Mouse (Mus musculus) CH12.LX (cell line): ENCODE data around the gene Ppp1r13l. TPM values are rescaled to one million over a fixed set of nuclear protein-coding genes. Genes with fewer than 3 reads are reported as not detected.

ENCODE experiments used
- DNase-seq: peaks from one replicate; pipeline ENCODE4 v3.0.0-alpha.2; 2013; ENCODE audit errors: extremely low read depth
- H3K27ac ChIP-seq: 2 replicates; pipeline ENCODE4 v1.5.1; 2012; ENCODE audit warnings: low read depth, mild to moderate bottlenecking, control low read depth, moderate library complexity; ENCODE audit not compliant: insufficient read depth
- H3K27me3 ChIP-seq: replicated peaks from 2 replicates; pipeline ENCODE3; 2012; ENCODE audit warnings: inconsistent platforms
- H3K36me3 ChIP-seq, 2 experiments: replicated peaks in 1 of 2; 2 replicates each; pipeline versions ENCODE3 to v1.6.1; 2012; ENCODE audit warnings: inconsistent platforms in 1 of 2, low read length in 1 of 2, mild to moderate bottlenecking in 1 of 2, mixed read lengths in 1 of 2, moderate library complexity in 1 of 2; ENCODE audit not compliant: control insufficient read depth in 1 of 2, insufficient read depth in 1 of 2
- H3K4me1 ChIP-seq, 2 experiments: 2 replicates each; pipeline ENCODE4 v1.6.1; 2012; ENCODE audit warnings: inconsistent platforms in 1 of 2, moderate library complexity in 1 of 2; ENCODE audit not compliant: insufficient read depth in 2 of 2, control insufficient read depth in 1 of 2
- H3K4me2 ChIP-seq: 2 replicates; pipeline ENCODE4 v1.6.1; 2012; ENCODE audit warnings: low read depth, mild to moderate bottlenecking, control low read depth; ENCODE audit not compliant: poor library complexity, insufficient read depth, severe bottlenecking
- H3K4me3 ChIP-seq, 3 experiments: fragments of 150-350 bp in 1 of 3; sonication (generic) in 1 of 3; replicated peaks in 1 of 3; 2 replicates each; pipeline versions ENCODE3 to v1.5.1; 2011 to 2012; ENCODE audit warnings: low read depth in 2 of 3, low read length in 2 of 3, mild to moderate bottlenecking in 2 of 3, moderate library complexity in 2 of 3, control low read depth in 1 of 3, improper control_type of control experiment in 1 of 3, inconsistent platforms in 1 of 3, mixed read lengths in 1 of 3; ENCODE audit not compliant: poor library complexity in 1 of 3
- H3K79me2 ChIP-seq: replicated peaks from 2 replicates; pipeline ENCODE4 v1.6.1; 2012; ENCODE audit warnings: mild to moderate bottlenecking, moderate library complexity; ENCODE audit not compliant: control insufficient read depth, poor library complexity, insufficient read depth, severe bottlenecking; ENCODE audit errors: extremely low read depth
- H3K9ac ChIP-seq: 2 replicates; pipeline ENCODE4 v1.6.1; 2012; ENCODE audit warnings: low read depth, mild to moderate bottlenecking, control low read depth, moderate library complexity; ENCODE audit not compliant: insufficient read depth
- H3K9me3 ChIP-seq: replicated peaks from 2 replicates; pipeline ENCODE3; 2012; ENCODE audit warnings: low read length, inconsistent platforms, mixed read lengths
- CHD1 ChIP-seq: IDR thresholded peaks from 2 replicates; pipeline ENCODE4 v1.6.1; 2012; ENCODE audit warnings: low read depth, low read length, improper control_type of control experiment, inconsistent platforms
- CHD2 ChIP-seq: IDR thresholded peaks from 2 replicates; pipeline ENCODE4 v1.6.1; 2011; ENCODE audit warnings: low read length, improper control_type of control experiment
- E2F4 ChIP-seq: IDR thresholded peaks from 2 replicates; pipeline ENCODE4 v1.6.1; 2011; ENCODE audit warnings: low read depth, low read length, improper control_type of control experiment; ENCODE audit not compliant: insufficient replicate concordance
- ETS1 ChIP-seq: conservative IDR thresholded peaks from 2 replicates; pipeline ENCODE4 v1.6.1; 2012; ENCODE audit warnings: low read depth, mild to moderate bottlenecking, inconsistent platforms, low read length, improper control_type of control experiment, moderate library complexity
- GABPA ChIP-seq: IDR thresholded peaks from 2 replicates; pipeline ENCODE4 v1.6.1; 2012; ENCODE audit warnings: low read depth, low read length, improper control_type of control experiment, inconsistent platforms; ENCODE audit not compliant: insufficient replicate concordance
- MAX ChIP-seq: IDR thresholded peaks from 2 replicates; pipeline ENCODE4 v1.6.1; 2011; ENCODE audit warnings: low read length, improper control_type of control experiment
- MXI1 ChIP-seq: IDR thresholded peaks from 2 replicates; pipeline ENCODE4 v1.6.1; 2011; ENCODE audit warnings: mild to moderate bottlenecking, low read depth, low read length, improper control_type of control experiment
- NELFE ChIP-seq: IDR thresholded peaks from 2 replicates; pipeline ENCODE4 v1.6.1; 2011; ENCODE audit warnings: low read depth, low read length, improper control_type of control experiment
- POLR2AphosphoS2 ChIP-seq: IDR thresholded peaks from 2 replicates; pipeline ENCODE4 v1.6.1; 2011; ENCODE audit warnings: low read depth, low read length, improper control_type of control experiment
- SIN3A ChIP-seq: IDR thresholded peaks from 2 replicates; pipeline ENCODE4 v1.6.1; 2012; ENCODE audit warnings: low read length, improper control_type of control experiment, inconsistent platforms
- TCF12 ChIP-seq: IDR thresholded peaks from 2 replicates; pipeline ENCODE4 v1.6.1; 2014; ENCODE audit warnings: low read depth, mild to moderate bottlenecking, inconsistent platforms, low read length, improper control_type of control experiment
- USF1 ChIP-seq: IDR thresholded peaks from 2 replicates; pipeline ENCODE4 v1.6.1; 2014; ENCODE audit warnings: low read depth, mild to moderate bottlenecking, inconsistent platforms, low read length, improper control_type of control experiment
- USF2 ChIP-seq: conservative IDR thresholded peaks from 2 replicates; pipeline ENCODE4 v1.6.1; 2011; ENCODE audit warnings: low read depth, low read length, improper control_type of control experiment
- ZKSCAN1 ChIP-seq: IDR thresholded peaks from 2 replicates; pipeline ENCODE4 v1.6.1; 2012; ENCODE audit warnings: low read depth, inconsistent platforms, low read length, improper control_type of control experiment, borderline replicate concordance
- ZMIZ1 ChIP-seq: IDR thresholded peaks from 2 replicates; pipeline ENCODE4 v1.6.1; 2012; ENCODE audit warnings: low read depth, mild to moderate bottlenecking, inconsistent platforms, low read length, improper control_type of control experiment
- dilution Hi-C: fragments of 300-500 bp; cut with MboI; formaldehyde crosslinking; loops from 2 replicates; pipeline ENCODE4 v1.14.3; 2020; ENCODE audit warnings: low sequenced_read_pairs; ENCODE audit not compliant: extremely low pct_unique_long_range_greater_than_20kb, extremely low pct_ligation_motif_present
- in situ Hi-C: fragments of 300-500 bp; cut with MboI; formaldehyde crosslinking; loops from 3 replicates; pipeline ENCODE4 v1.14.3; 2019; ENCODE audit warnings: low sequenced_read_pairs, low pct_ligation_motif_present, low pct_unique_long_range_greater_than_20kb, mixed read lengths
- polyA plus RNA-seq: library from polyadenylated mRNA; unstranded; fragments of >175 nt; gene quantifications from 2 replicates; pipeline ENCODE4 v1.2.1, GENCODE M21; 2012; ENCODE audit warnings: low read depth; ENCODE audit not compliant: insufficient read length
- total RNA-seq, 2 experiments: library from RNA; depleted of rRNA; stranded (reverse); fragments of 300-350 nt in 1 of 2; fragments of >200 nt in 1 of 2; gene quantifications; 2 replicates each; pipeline ENCODE4 v1.2.3; 2012 to 2014

The Ppp1r13l gene
- total and polyA plus RNA-seq, 3 experiments, result 0.11 to 1.3 (median 0.68) TPM

DNA sequence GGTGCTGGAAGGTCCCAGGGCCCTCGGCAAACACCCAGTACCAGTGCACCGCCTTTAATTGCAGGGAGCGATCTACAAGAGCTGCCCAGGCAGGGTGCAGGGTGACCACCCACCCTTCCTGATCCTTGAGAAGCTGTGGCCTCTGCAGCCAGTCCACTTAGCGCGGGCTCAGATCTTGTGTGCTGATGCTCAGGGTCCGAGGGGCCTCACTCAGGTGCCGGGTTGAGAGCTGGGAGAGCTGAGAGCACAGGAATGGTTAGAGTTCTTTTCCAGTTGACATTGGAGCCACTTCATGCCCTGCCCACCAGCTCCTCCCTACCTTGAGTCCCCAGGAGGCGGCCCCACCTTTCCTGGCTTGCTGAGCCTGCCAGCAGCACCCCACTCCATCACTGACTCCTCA, 34.9 kb downstream of the Ppp1r13l start:
- no peaks in the 10 kb centered on the region for H3K79me2 ChIP-seq
- H3K27me3 ChIP-seq, result peaks cover 4% of the 10 kb centered on the region
- H3K9me3 ChIP-seq, result no peaks in the 10 kb centered on the region
- H3K9ac ChIP-seq, result no peak overlapping the region
- peaks cover 62 to 72% of the 10 kb centered on the region in 2 experiments for H3K36me3 ChIP-seq
- H3K27ac ChIP-seq, result no peak overlapping the region
- in situ Hi-C loops (no loop called here), dilution Hi-C loops (no loop called here)
- no peaks in the 10 kb centered on the region for H3K4me1 ChIP-seq
- no peak for DNase-seq
- TF ChIP-seq CHD1 (no peak), TCF12 (no peak), ZKSCAN1 (no peak), POLR2AphosphoS2 (no peak), E2F4 (no peak), ZMIZ1 (no peak), ETS1 (no peak), USF1 (no peak), NELFE (no peak), CHD2 (no peak), USF2 (no peak), MAX (no peak), SIN3A (no peak), MXI1 (no peak)
- no peak overlapping the region for H3K4me3 ChIP-seq
- no peak overlapping the region for H3K4me2 ChIP-seq

DNA sequence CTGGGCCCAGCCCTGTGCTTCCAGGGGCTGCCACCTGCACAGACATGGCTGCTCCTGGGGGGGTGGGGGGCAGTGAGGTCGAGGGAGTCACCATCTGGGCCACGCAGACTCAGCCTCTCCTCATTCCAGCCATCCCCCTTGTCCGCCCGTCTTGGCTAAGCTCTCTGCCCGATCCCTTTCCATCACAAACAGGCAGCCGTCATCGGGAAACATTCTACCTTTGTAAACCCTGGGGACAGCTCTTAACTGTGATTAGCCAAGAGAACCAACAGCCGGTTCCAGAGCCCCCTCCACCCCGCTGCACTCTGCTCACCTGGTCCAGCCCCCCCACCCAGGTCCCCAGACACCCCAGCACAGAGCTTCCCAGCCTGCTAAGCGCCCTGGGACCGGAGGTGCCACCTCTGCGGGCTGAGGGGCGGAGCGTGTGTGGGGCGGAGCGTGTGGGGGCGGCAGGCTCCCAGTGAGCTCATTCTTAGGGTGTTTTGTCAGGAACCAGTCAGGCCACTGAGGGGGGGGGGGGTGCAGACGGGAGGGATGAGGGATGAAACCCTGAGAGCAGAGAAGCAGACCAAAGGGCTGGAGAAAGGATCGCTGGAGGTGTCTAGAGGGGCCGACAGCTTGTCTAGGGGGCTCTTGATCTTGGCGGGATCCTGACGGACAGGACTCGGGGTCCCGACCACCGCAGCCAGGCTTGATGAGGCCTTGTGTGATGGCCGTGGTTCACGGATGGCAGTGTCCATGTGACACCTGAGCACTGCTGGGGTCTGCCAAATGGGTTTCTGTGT, 40.1 kb downstream of the Ppp1r13l start:
- no peak overlapping the region for H3K27ac ChIP-seq
- no peak overlapping the region for H3K4me3 ChIP-seq
- H3K27me3 ChIP-seq, result peaks cover 49% of the 10 kb centered on the region
- in situ Hi-C loops (loop anchor here (25.0 kb wide), 2 partner anchors 163 to 463 kb away; partner anchors contain the start of genes Ceacam16, Gm19345 and Ppp1r37), dilution Hi-C loops (no loop called here)
- H3K4me2 ChIP-seq, result no peak overlapping the region
- peaks cover 2 to 11% of the 10 kb centered on the region in 2 experiments; a peak in 3 of 4 replicates for H3K4me1 ChIP-seq
- H3K9me3 ChIP-seq, result peaks cover 16% of the 10 kb centered on the region
- DNase-seq, result no peak
- H3K79me2 ChIP-seq, result no peaks in the 10 kb centered on the region
- H3K36me3 ChIP-seq, result peaks cover 13 to 21% of the 10 kb centered on the region in 2 experiments
- no peak overlapping the region for H3K9ac ChIP-seq
- TF ChIP-seq GABPA (no peak), POLR2AphosphoS2 (no peak)
- TF ChIP-seq, all 38 proteins: peak for 0
